Mouse (Mus musculus) megakaryocyte, adult 5-6 weeks (primary cell): Measurements from ENCODE around the gene Nup88. TPM values are rescaled to one million over a fixed set of nuclear protein-coding genes. Genes with fewer than 3 reads are reported as not detected.

ENCODE experiments used
- total RNA-seq, 2 experiments: library from RNA; stranded (forward) in 1 of 2; stranded (reverse) in 1 of 2; fragments of 153-499, 151-499 nt in 1 of 2; fragments of 221-1000, 200-1000 nt in 1 of 2; gene quantifications; 2 replicates each; pipeline versions ENCODE4 v1.2.3 to v1.2.4; 2015 to 2017

Nup88 gene
- total RNA-seq, 2 experiments from 2014 or later, result 110 to 116 TPM

Other genes with a start within 250 kb of the Nup88 start
- 1.9 and 4.8 TPM in 2 replicates for gene Zfp3, start 205.8 kb downstream of the Nup88 start, total RNA-seq (2015)
- gene Zfp3, start 205.8 kb downstream of the Nup88 start, total RNA-seq (2017), result 2.1 and 2.8 TPM in 2 replicates
- gene Scimp, start 157.4 kb downstream of the Nup88 start, total RNA-seq (2015), result 0.65 and 2.3 TPM in 2 replicates
- 2.6 and 3.3 TPM in 2 replicates for gene Scimp, start 157.4 kb downstream of the Nup88 start, total RNA-seq (2017)
- 18.6 and 18.9 TPM in 2 replicates for gene Rabep1, start 125.2 kb downstream of the Nup88 start, total RNA-seq (2015)
- gene Rabep1, start 125.2 kb downstream of the Nup88 start, total RNA-seq (2017), result 47.8 and 55.9 TPM in 2 replicates
- 38.4 and 58.3 TPM in 2 replicates for gene Rpain, start 240 bp upstream of the Nup88 start, total RNA-seq (2015)
- gene Rpain, start 240 bp upstream of the Nup88 start, total RNA-seq (2017), result 14.7 and 19.2 TPM in 2 replicates
- gene C1qbp, start 13.1 kb upstream of the Nup88 start, total RNA-seq (2015), result 112 and 122 TPM in 2 replicates
- 18.3 and 25.8 TPM in 2 replicates for gene C1qbp, start 13.1 kb upstream of the Nup88 start, total RNA-seq (2017)
- gene Dhx33, start 34.5 kb upstream of the Nup88 start, total RNA-seq (2015), result 5.1 and 8.4 TPM in 2 replicates
- gene Dhx33, start 34.5 kb upstream of the Nup88 start, total RNA-seq (2017), result 10.7 and 17.0 TPM in 2 replicates
- gene Mis12, start 49.6 kb upstream of the Nup88 start, total RNA-seq (2015), result 30.2 and 31.4 TPM in 2 replicates
- 43.4 and 60.9 TPM in 2 replicates for gene Mis12, start 49.6 kb upstream of the Nup88 start, total RNA-seq (2017)
- gene Derl2, start 49.9 kb upstream of the Nup88 start, total RNA-seq (2015), result 33.5 and 40.9 TPM in 2 replicates
- 44.4 and 47.7 TPM in 2 replicates for gene Derl2, start 49.9 kb upstream of the Nup88 start, total RNA-seq (2017)
- gene 6330403K07Rik, start 63.5 kb upstream of the Nup88 start, total RNA-seq (2015), result not detected in 2 replicates
- not detected in 2 replicates for gene 6330403K07Rik, start 63.5 kb upstream of the Nup88 start, total RNA-seq (2017)
- 13.3 and 16.1 TPM in 2 replicates for gene Nlrp1a, start 174.7 kb upstream of the Nup88 start, total RNA-seq (2015)
- 26.1 and 32.0 TPM in 2 replicates for gene Nlrp1a, start 174.7 kb upstream of the Nup88 start, total RNA-seq (2017)